ENCODE assay signal across 8 mouse cellular contexts in genomic region chr14:19985912-19986613, GRCm38 (mm10). TPM values are rescaled to one million over a fixed set of nuclear protein-coding genes. Genes with fewer than 3 reads are reported as not detected.
DNase-seq lines count a peak whose midpoint lies in the region; ATAC-seq and TF ChIP-seq lines count a peak whose summit lies in the region.

No protein-coding gene starts in this region.

- no peaks in the 10 kb centered on the region for H3K27me3 ChIP-seq in lung, embryonic 14.5 days (ENCODE audit: insufficient read depth, low read length)
- H3K27me3 ChIP-seq in forebrain, embryonic 10.5 days (ENCODE audit: poor library complexity, severe bottlenecking) = no peaks in the 10 kb centered on the region
- no peaks in the 10 kb centered on the region for H3K27me3 ChIP-seq in midbrain, embryonic 16.5 days (ENCODE audit: control insufficient read depth, insufficient read depth, low read depth, low read length)

- peak overlapping the region; percentile 95 for H3K27ac ChIP-seq in lung, embryonic 14.5 days (ENCODE audit: low read depth)
- peak overlapping the region; percentile 98 for H3K27ac ChIP-seq in forebrain, embryonic 10.5 days
- peak overlapping the region; percentile 99 for H3K27ac ChIP-seq in midbrain, embryonic 16.5 days (ENCODE audit: low read length)

- 32% methylated on average over 8 of the region's 8 CpGs for WGBS in lung, embryonic 14.5 days
- 34% methylated on average over 8 of the region's 8 CpGs for WGBS in lung, adult 2 months
- WGBS in forebrain, embryonic 10.5 days = 57% methylated on average over 8 of the region's 8 CpGs
- WGBS in midbrain, embryonic 16.5 days = 22% methylated on average over 8 of the region's 8 CpGs

- peaks cover 32% of the 10 kb centered on the region for H3K4me1 ChIP-seq in lung, embryonic 14.5 days (ENCODE audit: insufficient read depth)
- peaks cover 10% of the 10 kb centered on the region for H3K4me1 ChIP-seq in lung, adult 2 months (ENCODE audit: control insufficient read depth, insufficient read depth, low read length)
- H3K4me1 ChIP-seq in forebrain, embryonic 10.5 days = peaks cover 58% of the 10 kb centered on the region
- peaks cover 35% of the 10 kb centered on the region for H3K4me1 ChIP-seq in midbrain, embryonic 16.5 days (ENCODE audit: control insufficient read depth, insufficient read depth, low read length)

- no peak for ATAC-seq in lung, embryonic 14.5 days (ENCODE audit: insufficient read depth)
- peak; percentile 30 for ATAC-seq in inflammation-experienced regulatory T-cells, adult 6 months
- ATAC-seq in midbrain, embryonic 16.5 days = 0 out of 2 replicates have a peak, but pooled peaks have one; percentile 23
- no peak for ATAC-seq in erythroid progenitor cell, adult 5-6 weeks (replicated peaks; ENCODE audit: low FRiP score, poor library complexity, severe bottlenecking)

- H3K4me3 ChIP-seq in lung, embryonic 14.5 days (ENCODE audit: low read depth, low read length) = no peak overlapping the region
- H3K4me3 ChIP-seq in lung, adult 2 months (replicated peaks; ENCODE audit: extremely low read depth, low read depth, low read length) = no peak overlapping the region
- peak overlapping the region; percentile 47 for H3K4me3 ChIP-seq in forebrain, embryonic 10.5 days
- peak overlapping the region; percentile 26; the same call in 1 of the 2 replicates for H3K4me3 ChIP-seq in midbrain, embryonic 16.5 days (ENCODE audit: low read depth, low read length)

- H3K9ac ChIP-seq in lung, embryonic 14.5 days = no peak overlapping the region; the same call in 1 of the 2 replicates
- H3K9ac ChIP-seq in midbrain, embryonic 16.5 days (ENCODE audit: low read depth, low read length) = peak overlapping the region; percentile 56

- no peak for TF ChIP-seq POLR2A in lung, adult 2 months (IDR thresholded peaks at IDR 0.05; ENCODE audit: borderline replicate concordance, extremely low read depth, low read depth, low read length)

- no peaks in the 10 kb centered on the region for H3K36me3 ChIP-seq in lung, embryonic 14.5 days (ENCODE audit: insufficient read depth)
- H3K36me3 ChIP-seq in forebrain, embryonic 10.5 days (replicated peaks) = no peaks in the 10 kb centered on the region
- H3K36me3 ChIP-seq in midbrain, embryonic 16.5 days (ENCODE audit: control insufficient read depth, insufficient read depth, low read length) = no peaks in the 10 kb centered on the region

- DNase-seq in lung, embryonic 14.5 days = no peak
- DNase-seq in lung, adult 2 months = no peak
- no peak for DNase-seq in forebrain, embryonic 10.5 days (ENCODE audit: extremely low spot score, low spot score)
- DNase-seq in adrenal gland, adult (ENCODE audit: inconsistent age in 2 of 2, low spot score in 1 of 2) = no peak
- no peak for DNase-seq in cerebellum, postnatal 4 days (ENCODE audit: low spot score in 2 of 2)

- H3K9me3 ChIP-seq in lung, embryonic 14.5 days (ENCODE audit: low read depth, low read length) = no peaks in the 10 kb centered on the region
- H3K9me3 ChIP-seq in forebrain, embryonic 10.5 days = no peaks in the 10 kb centered on the region
- no peaks in the 10 kb centered on the region for H3K9me3 ChIP-seq in midbrain, embryonic 16.5 days (replicated peaks; ENCODE audit: control insufficient read depth, low read length, poor library complexity, severe bottlenecking)

- TF ChIP-seq CTCF in lung, embryonic 14.5 days (IDR thresholded peaks at IDR 0.05; ENCODE audit: low read depth) = no peak
- TF ChIP-seq CTCF in lung, adult 2 months (IDR thresholded peaks at IDR 0.05; ENCODE audit: insufficient read depth, low read length) = no peak

- H3K4me2 ChIP-seq in lung, embryonic 14.5 days = peak overlapping the region; percentile 59
- peak overlapping the region; percentile 55 for H3K4me2 ChIP-seq in midbrain, embryonic 16.5 days (ENCODE audit: low read length)

RNA-seq across cellular contexts. Expression of gene Gng2, which starts 8.6 kb away (rescaled TPM):
- polyA plus RNA-seq in lung, embryonic 14.5 days (2014; fragmentation: Nextera tagmentation; extraction: Ambion mirVana) = 89.0 and 95.7 TPM in 2 replicates
- 11.9 and 16.1 TPM in 2 replicates for polyA plus RNA-seq in lung, adult 2 months (2012; rRNA removed)
- 81.0 and 86.1 TPM in 2 replicates for polyA plus RNA-seq in forebrain, embryonic 10.5 days (2016; fragmentation: Nextera tagmentation; extraction: Ambion mirVana)
- polyA plus RNA-seq in inflammation-experienced regulatory T-cells, adult 6 months (2017; shearing (Covaris generic)) = 100 to 1,000 TPM in 1 of 3 experiments, 10 to 100 TPM in 2; 56.4 to 107 (median 59.1) TPM
- 479 and 480 TPM in 2 replicates for polyA plus RNA-seq in midbrain, embryonic 16.5 days (2015; fragmentation: Nextera tagmentation; extraction: Ambion mirVana)
- 18.4 and 21.4 TPM in 2 replicates for total RNA-seq in erythroid progenitor cell, adult 5-6 weeks (2015; ENCODE audit: low replicate concordance)
- 4.6 and 6.6 TPM in 2 replicates for total RNA-seq in erythroid progenitor cell, adult 5-6 weeks (2017; ENCODE audit: low replicate concordance)

Comparison
In these comparisons a context has a peak if more than half of its experiments do, and no peak if none do; other contexts are left out.
1. ATAC-seq: peak in inflammation-experienced regulatory T-cells, adult 6 months (single experiment) and midbrain, embryonic 16.5 days (single experiment); none in lung, embryonic 14.5 days (single experiment) and erythroid progenitor cell, adult 5-6 weeks (single experiment).
2. H3K4me3 ChIP-seq: peak in forebrain, embryonic 10.5 days (single experiment) and midbrain, embryonic 16.5 days (single experiment); none in lung, embryonic 14.5 days (single experiment) and lung, adult 2 months (single experiment).
3. Peak in every context shown above with its lines, with median percentiles within 50 percentile points of each other: H3K27ac ChIP-seq.